Mouse (Mus musculus) adrenal gland, adult 2 months (tissue): ENCODE results near the gene Samhd1. TPM values are rescaled to one million over a fixed set of nuclear protein-coding genes. Genes with fewer than 3 reads are reported as not detected.

Source experiments
- DNase-seq: peaks from one replicate; pipeline ENCODE4 v3.0.0; 2021
- polyA plus RNA-seq: library from polyadenylated mRNA; depleted of rRNA; stranded (reverse); fragments of >200 nt; gene quantifications from 2 replicates; pipeline ENCODE4 v1.2.3, GENCODE M21; 2012; rRNA removed
- total RNA-seq, 2 experiments: library from RNA; stranded (reverse); gene quantifications; 2 replicates each; pipeline ENCODE4 v1.2.3; 2021

Gene Samhd1
- total and polyA plus RNA-seq, 3 experiments, result 13.4 to 26.8 (median 23.0) TPM

DNA sequence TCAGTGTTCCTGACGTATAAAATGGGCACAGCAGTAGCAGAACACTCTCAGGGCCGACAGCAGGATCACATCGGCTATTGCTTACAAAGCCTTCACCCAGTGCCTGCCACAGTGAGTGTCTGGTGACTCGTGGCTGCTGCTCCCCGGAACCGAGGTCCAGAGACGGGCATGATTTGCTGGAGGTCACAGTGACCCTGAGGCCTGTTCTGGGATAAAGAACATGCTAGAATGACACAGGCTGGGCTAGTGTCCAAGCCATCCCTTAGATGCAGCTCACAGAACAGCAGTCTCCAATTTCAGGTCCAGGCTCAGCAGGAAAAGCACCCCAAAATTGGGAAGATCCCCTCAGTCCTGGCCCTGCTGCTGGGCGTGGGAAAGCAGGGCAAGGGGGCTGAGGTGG lies 80.8 kb downstream of the Samhd1 start:
- peak; percentile 92 for DNase-seq

DNA sequence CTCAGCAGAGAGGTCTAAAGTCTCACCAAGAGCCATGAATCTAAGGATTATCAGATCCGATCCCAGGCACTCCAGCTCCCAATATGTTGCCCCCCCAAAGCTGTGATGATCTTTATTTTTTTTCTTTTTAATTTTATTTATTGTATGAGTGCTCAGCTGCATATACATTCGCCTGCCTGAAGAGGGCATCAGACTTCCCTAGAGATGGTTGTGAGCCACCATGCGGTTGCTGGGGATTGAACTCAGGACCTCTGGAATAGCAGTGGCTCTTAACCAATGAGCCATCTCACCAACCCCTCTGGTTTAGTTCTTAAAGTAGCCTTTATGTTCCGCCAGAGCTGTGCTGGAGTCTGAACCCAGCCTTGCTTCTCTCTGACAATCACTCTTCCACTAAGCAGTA lies 81.3 kb downstream of the Samhd1 start:
- DNase-seq, result no peak

DNA sequence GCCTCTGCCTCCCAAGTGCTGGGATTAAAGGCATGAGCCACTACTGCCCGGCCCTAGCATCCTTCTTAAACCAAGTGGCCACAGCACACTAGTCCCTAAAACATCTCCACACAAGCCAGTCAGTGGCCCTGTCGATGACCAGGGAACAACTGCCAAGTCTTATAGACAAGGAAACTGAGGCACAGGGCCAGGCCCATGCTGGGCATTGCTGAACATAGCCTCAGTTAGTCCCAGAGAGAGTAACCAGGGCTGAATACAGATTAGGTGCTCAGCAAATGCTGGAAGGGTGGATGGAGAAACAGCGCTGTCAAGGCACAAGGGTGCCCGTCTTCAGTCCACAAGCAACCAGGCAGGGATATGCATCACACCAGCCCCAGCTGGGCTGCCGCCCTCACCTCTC lies 81.9 kb downstream of the Samhd1 start:
- DNase-seq, result no peak

DNA sequence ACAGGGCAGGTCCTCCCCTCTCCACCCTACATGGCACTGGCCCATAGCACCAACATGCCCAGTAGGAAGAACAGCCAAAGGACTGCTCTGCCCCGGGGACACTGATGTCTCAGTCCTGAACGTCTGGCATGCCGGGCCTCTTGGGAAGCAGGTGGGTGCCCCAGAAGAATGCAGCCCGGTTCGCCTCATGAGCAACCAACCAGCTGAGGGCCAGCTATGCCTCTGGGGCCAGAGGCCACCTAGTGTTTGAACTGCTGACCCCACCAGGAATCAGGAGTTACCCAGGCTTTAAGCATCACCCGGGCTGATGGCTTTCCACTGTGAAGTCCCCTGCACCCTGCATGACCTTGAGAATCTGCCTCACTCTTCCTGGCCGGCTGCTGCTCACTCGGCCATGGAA lies 82.6 kb downstream of the Samhd1 start:
- DNase-seq, result no peak

DNA sequence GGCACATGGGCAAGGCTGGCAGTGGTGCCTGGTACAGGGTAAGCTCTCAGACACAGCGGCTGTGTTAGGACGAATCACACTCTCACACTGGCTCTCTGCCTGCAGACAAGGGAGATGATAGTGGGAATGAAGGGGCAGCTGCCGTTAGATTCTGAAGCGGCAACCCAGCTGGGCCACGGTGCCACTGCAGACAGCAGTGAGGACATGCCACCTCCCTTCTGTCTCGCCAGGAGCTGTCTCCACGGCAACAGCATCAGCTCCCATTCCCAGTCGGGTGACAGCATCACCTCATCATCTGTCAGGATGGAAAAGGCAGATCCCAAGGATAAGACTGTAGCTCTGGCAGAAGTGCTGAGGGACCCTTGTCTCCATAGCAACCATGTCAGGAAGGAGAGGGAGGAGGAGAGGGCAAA lies 85.2 kb downstream of the Samhd1 start:
- DNase-seq, result no peak

GRCm38 (mm10) chr2:157048395-157049181 lies 86.5 kb downstream of the Samhd1 start:
- no peak for DNase-seq

Other genes with a start within 250 kb of the Samhd1 start
- gene Sla2, start 248.1 kb downstream of the Samhd1 start, total RNA-seq, result not detected
- gene Sla2, start 248.1 kb downstream of the Samhd1 start, polyA plus RNA-seq, result 0.09 and 0.15 TPM in 2 replicates
- gene Ndrg3, start 143.2 kb downstream of the Samhd1 start, total RNA-seq, result 10 to 100 TPM; 68.0 to 72.5 TPM
- gene Ndrg3, start 143.2 kb downstream of the Samhd1 start, polyA plus RNA-seq, result 37.7 and 41.7 TPM in 2 replicates
- 1 to 10 TPM; 4.1 to 6.3 TPM for gene Dsn1, start 128.1 kb downstream of the Samhd1 start, total RNA-seq
- gene Dsn1, start 128.1 kb downstream of the Samhd1 start, polyA plus RNA-seq, result 0.76 and 0.77 TPM in 2 replicates
- 10 to 100 TPM; 30.9 to 36.6 TPM for gene Soga1, start 56.0 kb downstream of the Samhd1 start, total RNA-seq
- 31.1 and 33.1 TPM in 2 replicates for gene Soga1, start 56.0 kb downstream of the Samhd1 start, polyA plus RNA-seq
- not detected for gene Tldc2, start 48.2 kb downstream of the Samhd1 start, total RNA-seq
- 0.19 TPM in 1 of 2 replicates, not detected in the other for gene Tldc2, start 48.2 kb downstream of the Samhd1 start, polyA plus RNA-seq
- 1 to 10 TPM; 3.7 to 5.6 TPM for gene Rbl1, start 69.3 kb upstream of the Samhd1 start, total RNA-seq
- 1.6 and 1.7 TPM in 2 replicates for gene Rbl1, start 69.3 kb upstream of the Samhd1 start, polyA plus RNA-seq
- 100 to 1,000 TPM; 296 to 306 TPM for gene Rpn2, start 143.8 kb upstream of the Samhd1 start, total RNA-seq
- 198 and 225 TPM in 2 replicates for gene Rpn2, start 143.8 kb upstream of the Samhd1 start, polyA plus RNA-seq
- under 1 TPM; 0.26 to 0.48 TPM for gene Mroh8, start 144.3 kb upstream of the Samhd1 start, total RNA-seq
- gene Mroh8, start 144.3 kb upstream of the Samhd1 start, polyA plus RNA-seq, result 0.37 and 0.90 TPM in 2 replicates
- gene Ghrh, start 212.2 kb upstream of the Samhd1 start, total RNA-seq, result not detected
- gene Ghrh, start 212.2 kb upstream of the Samhd1 start, polyA plus RNA-seq, result not detected in 2 replicates
- gene Manbal, start 232.3 kb upstream of the Samhd1 start, total RNA-seq, result 10 to 100 TPM; 31.0 to 37.6 TPM
- 85.8 and 87.4 TPM in 2 replicates for gene Manbal, start 232.3 kb upstream of the Samhd1 start, polyA plus RNA-seq